Mouse (Mus musculus) bone marrow, adult 2 months (tissue): Measurements from ENCODE around the gene Mpz.

Experiments
- CTCF ChIP-seq: fragments of 200-500 bp; IDR thresholded peaks from 2 replicates; pipeline ENCODE4 v1.5.1; 2011; ENCODE audit warnings: low read length, control low read depth; ENCODE audit not compliant: control insufficient read depth, insufficient read depth
- POLR2A ChIP-seq: fragments of 200-500 bp; IDR thresholded peaks from 2 replicates; pipeline ENCODE4 v1.6.1; 2011; ENCODE audit warnings: low read depth, mild to moderate bottlenecking, control low read depth, low read length, borderline replicate concordance; ENCODE audit not compliant: control insufficient read depth

DNA sequence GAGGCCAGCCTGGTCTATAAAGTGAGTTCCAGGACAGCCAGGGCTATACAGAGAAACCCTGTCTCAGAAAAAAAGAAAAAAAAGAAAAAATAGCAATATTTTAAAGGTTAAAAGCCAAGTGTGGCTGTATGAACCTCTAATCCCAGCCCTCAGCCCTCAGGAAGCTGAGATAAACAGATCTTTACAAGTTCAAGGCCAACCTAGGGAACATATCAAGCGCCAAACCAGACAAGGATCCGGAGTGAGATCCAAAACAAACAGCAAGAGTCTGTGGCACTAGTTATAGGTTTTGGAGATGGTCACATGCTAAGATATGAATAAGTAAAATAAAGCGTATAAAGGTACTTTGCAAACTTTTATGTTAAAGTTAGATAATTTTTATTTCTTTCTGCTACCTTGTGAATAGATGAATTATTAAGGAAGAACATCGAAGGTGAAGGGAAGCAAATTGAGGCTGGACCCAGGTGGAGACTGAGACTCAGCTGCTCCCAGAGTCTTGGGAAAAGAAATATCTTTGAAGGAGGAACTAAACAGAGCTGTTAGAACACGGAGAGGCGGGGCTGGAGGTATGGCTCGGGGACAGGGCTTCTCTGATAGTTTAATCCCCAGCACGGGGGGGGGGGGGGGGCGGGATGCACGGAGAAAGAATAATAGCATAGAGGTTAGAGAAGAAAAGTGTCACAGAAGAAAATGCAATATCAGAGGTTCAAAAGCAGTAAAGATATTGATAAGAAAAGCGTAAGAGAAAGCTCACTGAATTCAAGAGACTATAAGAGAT lies 53.1 kb downstream of the Mpz start:
- TF ChIP-seq CTCF (no peak), POLR2A (no peak)
